Mouse (Mus musculus): ENCODE measurements around the gene Mthfd2l. TPM values are rescaled to one million over a fixed set of nuclear protein-coding genes. Genes with fewer than 3 reads are reported as not detected.
A peak's percentile ranks its signal among the peaks of the same experiment; 100 is the strongest.

Mthfd2l gene
- total and polyA plus RNA-seq, 2 experiments from 2014 or later: 43.3 to 76.1 TPM

- H3K4me3 ChIP-seq (ENCODE audit: low read depth, low read length): no peak overlapping the region
- no peak overlapping the region for H3K4me2 ChIP-seq (ENCODE audit: low read depth)
- H3K9ac ChIP-seq: no peak overlapping the region
- 65% methylated on average over 4 of the region's 4 CpGs for WGBS
- peak; percentile 65 for TF ChIP-seq CTCF (IDR thresholded peaks at IDR 0.05; ENCODE audit: low read depth)
- no peaks in the 10 kb centered on the region for H3K4me1 ChIP-seq (ENCODE audit: insufficient read depth)
- peak; percentile 75 for DNase-seq
- no peaks in the 10 kb centered on the region for H3K27me3 ChIP-seq (ENCODE audit: insufficient read depth, low read length)
- H3K9me3 ChIP-seq (ENCODE audit: low read length): no peaks in the 10 kb centered on the region
- no peak overlapping the region for H3K27ac ChIP-seq (ENCODE audit: low read depth, low read length)
- ATAC-seq: peak; percentile 56; the same call in 1 of the 2 replicates
- 0 out of 2 replicates have a peak, but pooled peaks cover 9% of the 10 kb centered on the region for H3K36me3 ChIP-seq (ENCODE audit: insufficient read depth)
Observed at GRCm38 (mm10) chr5:90977244-90977643, 46.3 kb downstream of the Mthfd2l start.

- WGBS: 88% methylated on average over 7 of the region's 7 CpGs
- no peak for TF ChIP-seq CTCF (IDR thresholded peaks at IDR 0.05; ENCODE audit: low read depth)
- ATAC-seq (no peak), DNase-seq (no peak)
- Histone ChIP-seq H3K27ac (ENCODE audit: low read depth, low read length) (no peak overlapping the region), H3K4me1 (ENCODE audit: insufficient read depth) (no peaks in the 10 kb centered on the region), H3K27me3 (ENCODE audit: insufficient read depth, low read length) (no peaks in the 10 kb centered on the region), H3K4me2 (ENCODE audit: low read depth) (no peak overlapping the region), H3K36me3 (ENCODE audit: insufficient read depth) (0 out of 2 replicates have a peak, but pooled peaks cover 4% of the 10 kb centered on the region), H3K4me3 (ENCODE audit: low read depth, low read length) (no peak overlapping the region), H3K9me3 (ENCODE audit: low read length) (no peaks in the 10 kb centered on the region), H3K9ac (no peak overlapping the region)
Observed at GRCm38 (mm10) chr5:90980297-90980696, 49.4 kb downstream of the Mthfd2l start.

- TF ChIP-seq CTCF (IDR thresholded peaks at IDR 0.05; ENCODE audit: low read depth): no peak
- no peak for DNase-seq
- no peak overlapping the region for H3K9ac ChIP-seq
- H3K9me3 ChIP-seq (ENCODE audit: low read length): no peaks in the 10 kb centered on the region
- no peak overlapping the region for H3K4me2 ChIP-seq (ENCODE audit: low read depth)
- WGBS: 28% methylated on average over 5 of the region's 5 CpGs
- no peak overlapping the region for H3K27ac ChIP-seq (ENCODE audit: low read depth, low read length)
- no peak overlapping the region for H3K4me3 ChIP-seq (ENCODE audit: low read depth, low read length)
- H3K27me3 ChIP-seq (ENCODE audit: insufficient read depth, low read length): no peaks in the 10 kb centered on the region
- H3K4me1 ChIP-seq (ENCODE audit: insufficient read depth): no peaks in the 10 kb centered on the region
- peak; percentile 70 for ATAC-seq
- no peaks in the 10 kb centered on the region for H3K36me3 ChIP-seq (ENCODE audit: insufficient read depth)
Observed at GRCm38 (mm10) chr5:90987605-90988004, 56.7 kb downstream of the Mthfd2l start.

GRCm38 (mm10) chr5:90988149-90988548, 57.2 kb downstream of the Mthfd2l start:
- H3K27ac ChIP-seq (ENCODE audit: low read depth, low read length): no peak overlapping the region
- ATAC-seq (no peak), DNase-seq (no peak)
- TF ChIP-seq CTCF (IDR thresholded peaks at IDR 0.05; ENCODE audit: low read depth): no peak
- H3K9me3 ChIP-seq (ENCODE audit: low read length): no peaks in the 10 kb centered on the region
- H3K36me3 ChIP-seq (ENCODE audit: insufficient read depth): no peaks in the 10 kb centered on the region
- H3K4me3 ChIP-seq (ENCODE audit: low read depth, low read length): no peak overlapping the region
- WGBS: 23% methylated on average over 3 of the region's 3 CpGs
- H3K27me3 ChIP-seq (ENCODE audit: insufficient read depth, low read length): no peaks in the 10 kb centered on the region
- H3K9ac ChIP-seq: no peak overlapping the region
- H3K4me1 ChIP-seq (ENCODE audit: insufficient read depth): no peaks in the 10 kb centered on the region
- H3K4me2 ChIP-seq (ENCODE audit: low read depth): no peak overlapping the region

- H3K9me3 ChIP-seq (ENCODE audit: low read length): no peaks in the 10 kb centered on the region
- H3K36me3 ChIP-seq (ENCODE audit: insufficient read depth): no peaks in the 10 kb centered on the region
- no peak overlapping the region for H3K9ac ChIP-seq
- DNase-seq (no peak), ATAC-seq (no peak)
- TF ChIP-seq CTCF (IDR thresholded peaks at IDR 0.05; ENCODE audit: low read depth): no peak
- no peaks in the 10 kb centered on the region for H3K27me3 ChIP-seq (ENCODE audit: insufficient read depth, low read length)
- H3K4me3 ChIP-seq (ENCODE audit: low read depth, low read length): no peak overlapping the region
- H3K27ac ChIP-seq (ENCODE audit: low read depth, low read length): no peak overlapping the region
- 83% methylated on average over 4 of the region's 4 CpGs for WGBS
- no peaks in the 10 kb centered on the region for H3K4me1 ChIP-seq (ENCODE audit: insufficient read depth)
- H3K4me2 ChIP-seq (ENCODE audit: low read depth): no peak overlapping the region
Observed at GRCm38 (mm10) chr5:90988592-90988991, 57.7 kb downstream of the Mthfd2l start.

GRCm38 (mm10) chr5:90999942-91000341, 69.0 kb downstream of the Mthfd2l start:
- H3K4me2 ChIP-seq (ENCODE audit: low read depth): no peak overlapping the region
- H3K4me3 ChIP-seq (ENCODE audit: low read depth, low read length): no peak overlapping the region
- no peak for TF ChIP-seq CTCF (IDR thresholded peaks at IDR 0.05; ENCODE audit: low read depth)
- H3K36me3 ChIP-seq (ENCODE audit: insufficient read depth): 0 out of 2 replicates have a peak, but pooled peaks cover 2% of the 10 kb centered on the region
- DNase-seq (no peak), ATAC-seq (no peak)
- H3K9ac ChIP-seq: no peak overlapping the region
- no peaks in the 10 kb centered on the region for H3K4me1 ChIP-seq (ENCODE audit: insufficient read depth)
- 93% methylated on average over 8 of the region's 8 CpGs for WGBS
- no peaks in the 10 kb centered on the region for H3K27me3 ChIP-seq (ENCODE audit: insufficient read depth, low read length)
- no peaks in the 10 kb centered on the region for H3K9me3 ChIP-seq (ENCODE audit: low read length)
- no peak overlapping the region for H3K27ac ChIP-seq (ENCODE audit: low read depth, low read length)

GRCm38 (mm10) chr5:91015216-91015615, 84.3 kb downstream of the Mthfd2l start:
- Histone ChIP-seq H3K36me3 (ENCODE audit: insufficient read depth) (no peaks in the 10 kb centered on the region), H3K27ac (ENCODE audit: low read depth, low read length) (no peak overlapping the region)
- no peak for ATAC-seq

More at GRCm38 (mm10) chr5:91015216-91015615, 84.3 kb downstream of the Mthfd2l start:
- DNase-seq: no peak
- H3K27me3 ChIP-seq (ENCODE audit: insufficient read depth, low read length): no peaks in the 10 kb centered on the region
- no peak overlapping the region for H3K4me2 ChIP-seq (ENCODE audit: low read depth)
- no peak overlapping the region for H3K4me3 ChIP-seq (ENCODE audit: low read depth, low read length)
- 89% methylated on average over 10 of the region's 10 CpGs for WGBS
- no peak for TF ChIP-seq CTCF (IDR thresholded peaks at IDR 0.05; ENCODE audit: low read depth)
- H3K4me1 ChIP-seq (ENCODE audit: insufficient read depth): no peaks in the 10 kb centered on the region
- no peak overlapping the region for H3K9ac ChIP-seq
- no peaks in the 10 kb centered on the region for H3K9me3 ChIP-seq (ENCODE audit: low read length)
